Mouse (Mus musculus) hindbrain, embryonic 15.5 days (tissue): ENCODE results near the gene Serinc5. TPM values are rescaled to one million over a fixed set of nuclear protein-coding genes. Genes with fewer than 3 reads are reported as not detected.

Experiments
- ATAC-seq: fragments of 200-750 bp; cut with Nextera tagmentation; 2 replicates; pipeline ENCODE4 v1.8.0; 2017; ENCODE audit warnings: low read depth, moderate number of reproducible peaks, moderate TSS enrichment; ENCODE audit not compliant: low FRiP score
- H3K27ac ChIP-seq: fragments of 300-500 bp; sonication (generic); replicated peaks from 2 replicates; pipeline ENCODE4 v1.5.1; 2015; ENCODE audit warnings: mild to moderate bottlenecking, inconsistent platforms
- H3K27me3 ChIP-seq: fragments of 300-500 bp; sonication (generic); 2 replicates; pipeline ENCODE4 v1.6.1; 2015; ENCODE audit warnings: control low read depth, inconsistent platforms
- H3K36me3 ChIP-seq: fragments of 300-500 bp; sonication (generic); 2 replicates; pipeline ENCODE4 v1.6.1; 2015; ENCODE audit warnings: control low read depth, inconsistent platforms
- H3K4me1 ChIP-seq: fragments of 300-500 bp; sonication (generic); replicated peaks from 2 replicates; pipeline ENCODE4 v1.6.1; 2015; ENCODE audit warnings: control low read depth, inconsistent platforms
- H3K4me2 ChIP-seq: fragments of 300-500 bp; sonication (generic); 2 replicates; pipeline ENCODE4 v1.6.1; 2015; ENCODE audit warnings: moderate library complexity, mild to moderate bottlenecking, inconsistent platforms
- H3K4me3 ChIP-seq: fragments of 300-500 bp; sonication (generic); 2 replicates; pipeline ENCODE4 v1.5.1; 2015; ENCODE audit warnings: mild to moderate bottlenecking, inconsistent platforms
- H3K9ac ChIP-seq: fragments of 300-500 bp; sonication (generic); 2 replicates; pipeline ENCODE4 v1.6.1; 2015; ENCODE audit warnings: inconsistent platforms
- H3K9me3 ChIP-seq: fragments of 300-500 bp; sonication (generic); 2 replicates; pipeline ENCODE4 v1.6.1; 2016; ENCODE audit warnings: control low read depth, inconsistent platforms
- WGBS: fragments of 180-500 bp; shearing (Covaris S2); methylation state at CpG from one replicate; pipeline ENCODE4 v1.1.7; 2015; 5-methylcytosine and 5-hydroxymethylcytosine counted together
- polyA plus RNA-seq: library from polyadenylated mRNA; unstranded; fragments of >200 nt; fragmentation: Nextera tagmentation; extraction: Ambion mirVana; gene quantifications from 2 replicates; pipeline ENCODE4 v1.2.1, GENCODE M21; 2015

Gene Serinc5
- polyA plus RNA-seq, 1 experiment from 2014 or later: 17.5 TPM

DNA sequence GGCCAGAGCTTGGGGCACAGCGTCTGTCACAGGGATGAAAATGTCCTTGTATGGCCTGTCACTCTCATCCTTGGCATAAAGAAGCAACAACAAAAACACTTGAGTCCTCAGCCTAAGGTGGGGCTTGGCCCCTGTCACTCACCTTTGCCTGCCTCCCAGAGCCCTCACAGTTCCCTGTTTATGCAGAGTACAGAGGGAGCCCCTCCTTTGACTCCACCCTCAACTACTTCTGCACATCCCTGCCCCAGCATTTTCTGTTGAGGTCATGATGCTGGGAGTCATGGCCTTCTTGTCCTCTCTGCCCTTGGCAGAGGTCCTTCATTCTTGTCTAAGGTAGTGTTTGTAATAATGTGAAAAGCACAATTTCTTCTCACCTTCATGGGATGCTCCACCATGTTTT is 97.6 kb downstream of the Serinc5 start:
- Histone ChIP-seq H3K4me3 (no peak overlapping the region), H3K9me3 (no peaks in the 10 kb centered on the region), H3K4me1 (no peaks in the 10 kb centered on the region), H3K4me2 (no peak overlapping the region), H3K36me3 (peaks cover 20% of the 10 kb centered on the region), H3K9ac (no peak overlapping the region), H3K27me3 (0 out of 2 replicates have a peak, but pooled peaks cover 3% of the 10 kb centered on the region), H3K27ac (no peak overlapping the region)
- no peak for ATAC-seq
- WGBS: 85% methylated on average over 1 of the region's 1 CpGs

- 14% methylated on average over 3 of the region's 3 CpGs for WGBS
- Histone ChIP-seq H3K4me2 (no peak overlapping the region), H3K36me3 (peaks cover 20% of the 10 kb centered on the region), H3K4me1 (no peaks in the 10 kb centered on the region), H3K9me3 (no peaks in the 10 kb centered on the region), H3K27me3 (0 out of 2 replicates have a peak, but pooled peaks cover 3% of the 10 kb centered on the region), H3K4me3 (no peak overlapping the region), H3K9ac (no peak overlapping the region), H3K27ac (no peak overlapping the region)
- no peak for ATAC-seq
Measured at GRCm38 (mm10) chr13:92709535-92709934, 98.6 kb downstream of the Serinc5 start.

GRCm38 (mm10) chr13:92710361-92710760 is 99.5 kb downstream of the Serinc5 start:
- Histone ChIP-seq H3K9ac (no peak overlapping the region), H3K4me1 (no peaks in the 10 kb centered on the region), H3K27me3 (0 out of 2 replicates have a peak, but pooled peaks cover 3% of the 10 kb centered on the region), H3K36me3 (peaks cover 20% of the 10 kb centered on the region), H3K4me3 (no peak overlapping the region), H3K9me3 (no peaks in the 10 kb centered on the region), H3K4me2 (no peak overlapping the region), H3K27ac (no peak overlapping the region)
- 80% methylated on average over 1 of the region's 1 CpGs for WGBS
- ATAC-seq: no peak

DNA sequence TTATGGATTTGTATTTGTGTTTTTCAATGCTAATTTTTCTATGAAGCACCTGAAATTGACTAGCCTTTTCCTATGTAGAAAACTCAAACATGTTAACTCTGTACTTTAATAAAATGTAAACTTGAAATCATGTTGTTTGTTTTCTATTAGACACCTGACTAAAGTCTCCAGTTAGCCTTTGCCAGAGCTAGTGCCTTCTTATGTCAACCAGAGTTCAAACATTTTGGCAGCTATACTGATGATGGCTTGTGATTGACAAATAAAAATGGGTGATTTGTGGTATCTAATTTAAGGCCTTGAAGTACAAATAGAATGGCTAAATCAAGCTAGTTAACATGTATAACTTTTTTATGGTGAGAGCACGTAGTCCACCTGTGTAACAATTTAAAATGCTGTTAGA is 100.9 kb downstream of the Serinc5 start:
- 0 out of 2 replicates have a peak, but pooled peaks cover 3% of the 10 kb centered on the region for H3K27me3 ChIP-seq
- no peak for ATAC-seq
- no peaks in the 10 kb centered on the region for H3K4me1 ChIP-seq
- 98% methylated on average over 1 of the region's 1 CpGs for WGBS
- H3K9ac ChIP-seq: no peak overlapping the region
- H3K9me3 ChIP-seq: no peaks in the 10 kb centered on the region
- no peak overlapping the region for H3K27ac ChIP-seq
- H3K36me3 ChIP-seq: peaks cover 8% of the 10 kb centered on the region; the same call in 1 of the 2 replicates
- H3K4me2 ChIP-seq: no peak overlapping the region
- no peak overlapping the region for H3K4me3 ChIP-seq

- H3K4me1 ChIP-seq: no peaks in the 10 kb centered on the region
- H3K36me3 ChIP-seq: peaks cover 5% of the 10 kb centered on the region; the same call in 1 of the 2 replicates
- whole genome bisulfite sequencing: 90% methylated on average over 4 of the region's 4 CpGs
- no peak overlapping the region for H3K9ac ChIP-seq
- no peak overlapping the region for H3K4me2 ChIP-seq
- no peak for ATAC-seq
- H3K9me3 ChIP-seq: no peaks in the 10 kb centered on the region
- H3K27ac ChIP-seq: no peak overlapping the region
- H3K4me3 ChIP-seq: no peak overlapping the region
- H3K27me3 ChIP-seq: no peaks in the 10 kb centered on the region
Measured at GRCm38 (mm10) chr13:92712619-92713018, 101.7 kb downstream of the Serinc5 start.

- Histone ChIP-seq H3K27me3 (no peaks in the 10 kb centered on the region), H3K4me1 (no peaks in the 10 kb centered on the region), H3K9ac (no peak overlapping the region), H3K9me3 (no peaks in the 10 kb centered on the region), H3K27ac (no peak overlapping the region), H3K4me3 (no peak overlapping the region), H3K36me3 (no peaks in the 10 kb centered on the region), H3K4me2 (no peak overlapping the region)
- 98% methylated on average over 3 of the region's 3 CpGs for WGBS
- ATAC-seq: no peak
Measured at GRCm38 (mm10) chr13:92717851-92718665, 107.2 kb downstream of the Serinc5 start.

DNA sequence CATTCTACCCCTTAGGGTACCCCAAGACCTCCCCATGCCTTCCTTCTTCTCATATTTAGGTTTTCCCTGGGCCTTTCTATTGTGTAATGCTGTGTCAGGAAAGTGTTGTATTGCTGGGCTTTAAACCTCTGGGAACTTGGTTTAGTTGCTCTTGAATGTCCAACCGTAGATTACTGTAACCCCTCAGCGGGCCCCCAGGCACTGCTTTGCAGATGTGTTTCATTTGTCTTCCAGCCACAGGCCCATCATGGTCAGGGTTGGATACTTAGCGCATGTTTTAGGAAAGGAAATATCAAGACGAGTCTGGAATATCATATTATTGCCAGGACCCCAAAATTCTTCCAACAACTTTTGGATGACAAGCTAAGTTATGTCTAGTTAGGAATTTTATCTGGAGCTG is 110.1 kb downstream of the Serinc5 start:
- no peak overlapping the region for H3K27ac ChIP-seq
- H3K4me2 ChIP-seq: no peak overlapping the region
- no peak overlapping the region for H3K4me3 ChIP-seq
- no peak overlapping the region for H3K9ac ChIP-seq
- no peak for ATAC-seq
- 88% methylated on average over 4 of the region's 4 CpGs for WGBS
- H3K4me1 ChIP-seq: no peaks in the 10 kb centered on the region
- H3K36me3 ChIP-seq: no peaks in the 10 kb centered on the region
- H3K9me3 ChIP-seq: no peaks in the 10 kb centered on the region
- no peaks in the 10 kb centered on the region for H3K27me3 ChIP-seq

DNA sequence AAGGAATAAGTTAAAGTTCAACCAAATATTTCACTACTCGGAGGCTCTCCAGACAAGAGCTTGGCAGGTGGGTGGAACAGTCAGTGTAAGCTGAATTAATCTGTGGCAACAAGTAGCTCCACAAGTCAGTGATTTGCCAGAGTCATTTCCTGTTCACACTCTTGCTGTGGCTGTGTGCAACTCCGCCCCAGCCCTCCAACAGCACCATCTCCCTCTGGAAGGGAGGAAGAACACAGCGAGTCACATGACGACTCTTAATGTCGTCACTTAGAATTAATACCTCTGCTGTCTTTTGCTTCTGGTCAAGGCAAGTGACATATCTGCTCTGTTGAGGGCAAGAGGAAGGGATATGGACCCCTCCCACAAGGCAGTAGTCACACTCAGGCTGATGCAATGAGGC is 111.5 kb downstream of the Serinc5 start:
- no peak for ATAC-seq
- H3K4me3 ChIP-seq: no peak overlapping the region
- H3K4me1 ChIP-seq: no peaks in the 10 kb centered on the region
- no peak overlapping the region for H3K27ac ChIP-seq
- H3K4me2 ChIP-seq: no peak overlapping the region
- H3K36me3 ChIP-seq: no peaks in the 10 kb centered on the region
- H3K27me3 ChIP-seq: no peaks in the 10 kb centered on the region
- H3K9me3 ChIP-seq: no peaks in the 10 kb centered on the region
- 76% methylated on average over 5 of the region's 5 CpGs for WGBS
- no peak overlapping the region for H3K9ac ChIP-seq

DNA sequence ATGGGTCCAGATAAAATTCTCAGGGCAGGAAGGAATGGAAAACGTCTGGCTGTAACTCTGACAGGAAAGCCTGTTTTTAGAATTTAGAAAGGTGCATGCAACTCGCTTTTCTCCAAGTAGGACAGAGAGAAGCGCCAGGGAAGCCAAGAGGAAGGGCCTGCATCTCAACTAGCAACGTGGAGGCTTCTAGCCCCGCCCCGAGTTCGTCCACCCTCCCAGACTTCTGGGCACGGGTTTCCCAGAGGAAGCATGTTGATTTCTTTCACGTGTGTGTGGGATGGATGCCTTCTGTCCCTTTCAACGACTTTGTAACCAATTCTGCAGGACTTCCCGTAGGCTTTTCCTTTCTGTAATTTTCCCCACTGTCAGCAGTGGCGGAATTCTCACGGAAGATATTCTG is 118.9 kb downstream of the Serinc5 start:
- H3K36me3 ChIP-seq: no peaks in the 10 kb centered on the region
- H3K27me3 ChIP-seq: no peaks in the 10 kb centered on the region
- H3K9ac ChIP-seq: no peak overlapping the region
- ATAC-seq: no peak
- 64% methylated on average over 13 of the region's 13 CpGs for WGBS
- no peak overlapping the region for H3K4me2 ChIP-seq
- no peak overlapping the region for H3K4me3 ChIP-seq
- H3K4me1 ChIP-seq: peaks cover 24% of the 10 kb centered on the region
- H3K27ac ChIP-seq: no peak overlapping the region
- H3K9me3 ChIP-seq: no peaks in the 10 kb centered on the region

DNA sequence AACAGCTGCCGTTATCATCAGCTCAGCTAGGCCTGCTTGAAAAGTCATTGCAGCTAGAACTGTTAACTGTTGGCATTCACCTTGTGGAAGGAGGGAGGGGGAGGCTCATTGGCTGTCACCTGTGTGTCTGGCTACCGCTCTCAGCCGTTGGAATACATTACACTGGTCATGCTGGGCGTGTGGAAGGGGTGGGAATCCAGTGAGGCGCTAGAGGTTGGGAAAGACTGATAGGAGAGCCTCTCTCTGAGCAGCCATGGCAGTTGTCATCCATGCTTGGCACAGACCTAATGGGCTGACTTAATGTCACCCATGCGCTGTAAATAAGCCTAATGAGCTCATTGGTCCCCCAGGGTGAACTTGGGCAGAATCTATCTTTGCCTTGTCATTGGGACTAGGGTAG is 120.9 kb downstream of the Serinc5 start:
- H3K4me3 ChIP-seq: no peak overlapping the region
- no peak overlapping the region for H3K4me2 ChIP-seq
- ATAC-seq: peak; percentile 49
- 62% methylated on average over 6 of the region's 6 CpGs for WGBS
- H3K9me3 ChIP-seq: no peaks in the 10 kb centered on the region
- no peak overlapping the region for H3K27ac ChIP-seq
- no peaks in the 10 kb centered on the region for H3K27me3 ChIP-seq
- H3K4me1 ChIP-seq: peaks cover 32% of the 10 kb centered on the region
- H3K9ac ChIP-seq: no peak overlapping the region
- H3K36me3 ChIP-seq: no peaks in the 10 kb centered on the region

DNA sequence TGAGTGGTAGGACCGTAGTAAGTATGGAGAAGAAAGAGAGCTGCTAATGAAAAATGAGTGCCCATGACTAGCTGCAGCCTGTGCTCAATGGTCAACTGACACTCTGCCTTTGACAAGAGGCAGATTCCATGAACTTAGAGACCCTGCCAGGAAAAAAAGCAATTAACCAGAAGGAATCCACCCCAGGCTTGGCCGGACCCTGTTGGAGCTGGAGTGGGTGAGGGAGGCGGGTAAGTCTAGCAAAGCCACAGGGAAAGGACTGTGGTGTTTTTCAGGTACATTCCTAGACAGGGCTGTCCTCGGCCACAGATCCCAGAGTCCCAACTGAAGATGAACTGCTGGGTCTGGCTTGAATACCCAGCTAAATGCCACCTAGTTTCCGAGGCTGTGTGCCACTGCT is 121.9 kb downstream of the Serinc5 start:
- H3K27me3 ChIP-seq: no peaks in the 10 kb centered on the region
- peaks cover 34% of the 10 kb centered on the region for H3K4me1 ChIP-seq
- no peak overlapping the region for H3K4me2 ChIP-seq
- H3K27ac ChIP-seq: peak overlapping the region; percentile 65; the same call in 1 of the 2 replicates
- H3K9ac ChIP-seq: no peak overlapping the region
- ATAC-seq: no peak
- H3K4me3 ChIP-seq: no peak overlapping the region
- no peaks in the 10 kb centered on the region for H3K9me3 ChIP-seq
- H3K36me3 ChIP-seq: no peaks in the 10 kb centered on the region
- WGBS: 74% methylated on average over 5 of the region's 5 CpGs

- Histone ChIP-seq H3K4me2 (no peak overlapping the region), H3K4me3 (no peak overlapping the region), H3K4me1 (peaks cover 34% of the 10 kb centered on the region), H3K36me3 (no peaks in the 10 kb centered on the region), H3K27ac (peak overlapping the region; percentile 65), H3K9ac (no peak overlapping the region), H3K9me3 (no peaks in the 10 kb centered on the region), H3K27me3 (no peaks in the 10 kb centered on the region)
- 34% methylated on average over 9 of the region's 9 CpGs for WGBS
- peak; percentile 38 for ATAC-seq
Measured at GRCm38 (mm10) chr13:92733252-92733651, 122.4 kb downstream of the Serinc5 start.
